Mouse (Mus musculus): Measurements from ENCODE around the gene Mypop. TPM values are rescaled to one million over a fixed set of nuclear protein-coding genes. Genes with fewer than 3 reads are reported as not detected.

Gene Mypop
- total RNA-seq, 1 experiment from 2014 or later = not detected

DNA sequence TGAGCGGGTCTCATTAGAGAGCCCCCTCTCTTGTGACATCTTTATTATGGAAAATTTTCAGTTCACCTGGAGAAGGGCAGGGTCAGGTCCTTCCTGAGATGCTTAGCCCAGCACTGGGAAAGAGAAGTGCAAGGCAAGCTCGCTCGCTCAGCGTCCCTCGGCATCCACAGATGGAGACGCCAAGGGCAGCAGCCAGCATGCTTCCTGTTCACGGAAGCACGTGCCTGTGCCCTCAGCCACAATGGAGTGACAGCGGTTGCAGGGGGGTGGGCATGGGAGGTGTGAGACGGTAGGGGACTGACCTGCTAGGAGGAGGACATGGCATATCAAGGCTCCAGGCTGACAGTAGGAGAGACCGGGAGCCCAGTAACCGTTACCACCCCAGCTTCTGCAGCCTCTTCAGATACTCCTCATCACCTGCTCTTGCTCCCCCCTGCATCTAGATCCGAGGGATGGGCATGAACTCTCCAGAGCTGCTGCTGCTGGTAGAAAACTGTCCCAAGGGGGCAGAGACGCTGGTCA lies 57.0 kb downstream of the Mypop start:
- no peak for ATAC-seq (replicated peaks; ENCODE audit: insufficient number of reproducible peaks, low FRiP score, low TSS enrichment, poor library complexity, severe bottlenecking)

DNA sequence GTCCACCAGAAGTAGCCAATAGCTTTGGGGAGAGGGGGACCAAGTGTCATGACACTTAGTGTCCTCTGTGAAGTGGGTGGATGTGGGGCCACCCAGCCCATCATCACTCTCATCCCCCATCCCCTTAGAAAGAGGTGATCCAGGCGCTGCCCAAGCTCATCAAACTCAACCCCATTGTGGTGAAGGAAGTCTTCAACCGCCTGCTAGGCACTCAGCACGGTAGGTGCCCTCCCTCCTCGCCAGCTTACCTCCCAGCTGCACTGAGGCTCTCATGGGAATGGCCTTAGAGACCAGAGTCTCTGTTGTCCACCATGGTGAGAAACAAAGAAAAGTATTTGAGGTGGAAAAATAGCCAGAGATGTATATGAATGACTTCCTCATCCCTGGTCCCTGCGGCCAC lies 58.2 kb downstream of the Mypop start:
- no peak for ATAC-seq (replicated peaks; ENCODE audit: insufficient number of reproducible peaks, low FRiP score, low TSS enrichment, poor library complexity, severe bottlenecking)

DNA sequence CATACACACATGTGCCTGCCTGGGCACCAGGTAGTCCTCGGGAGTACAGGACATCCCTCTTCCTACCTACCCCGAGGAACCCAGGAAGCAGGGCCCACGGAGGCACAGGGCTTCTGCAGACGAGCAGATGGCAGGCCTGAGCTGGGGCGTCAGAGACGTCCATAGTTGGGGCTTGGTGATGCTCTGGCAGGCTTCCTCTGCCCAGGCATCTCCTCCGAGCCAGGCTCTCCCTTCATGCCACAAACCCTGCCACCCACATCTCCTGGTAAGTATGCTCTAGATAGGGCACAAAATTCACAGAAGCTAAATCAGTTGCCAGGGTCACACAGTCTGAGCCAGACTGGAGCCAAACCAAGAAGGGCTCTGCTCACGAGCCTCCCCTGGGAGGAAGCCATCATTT lies 59.1 kb downstream of the Mypop start:
- no peak for ATAC-seq (replicated peaks; ENCODE audit: insufficient number of reproducible peaks, low FRiP score, low TSS enrichment, poor library complexity, severe bottlenecking)

DNA sequence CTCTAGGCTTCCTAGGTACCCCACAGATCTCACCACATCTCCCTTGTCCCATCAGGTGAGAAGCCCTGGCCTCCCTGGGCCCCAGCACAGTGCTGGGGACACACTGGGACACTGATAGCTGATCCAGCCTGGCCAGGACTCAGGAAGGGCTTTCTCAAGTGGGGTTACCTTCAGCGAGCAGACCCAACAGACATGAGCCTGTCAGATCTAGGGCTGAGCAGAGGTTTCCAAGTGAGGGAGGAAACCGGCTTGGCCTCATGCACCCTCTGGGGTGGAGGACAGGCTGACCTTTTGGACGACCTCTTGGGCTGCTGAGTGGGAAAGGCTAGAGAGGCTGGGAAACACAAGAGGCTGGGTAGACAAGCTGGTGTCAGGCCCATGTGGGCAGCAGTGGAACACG lies 60.1 kb downstream of the Mypop start:
- no peak for ATAC-seq (replicated peaks; ENCODE audit: insufficient number of reproducible peaks, low FRiP score, low TSS enrichment, poor library complexity, severe bottlenecking)

Other genes with a start within 250 kb of the Mypop start
- gene Psg19, start 192.7 kb upstream of the Mypop start, total RNA-seq (2017) = not detected in 3 replicates
- not detected in 3 replicates for gene Psg17, start 169.6 kb upstream of the Mypop start, total RNA-seq (2017)
- gene Mill2, start 151.3 kb upstream of the Mypop start, total RNA-seq (2017) = 0.19 to 0.75 TPM in 2 of 3 replicates, not detected in the other
- 88.5 to 148 TPM (median 139 TPM) in 3 replicates for gene Pglyrp1, start 119.9 kb upstream of the Mypop start, total RNA-seq (2017)
- 10.6 to 30.0 TPM (median 24.7 TPM) in 3 replicates for gene Ccdc61, start 80.8 kb upstream of the Mypop start, total RNA-seq (2017)
- not detected in 3 replicates for gene Nova2, start 65.4 kb upstream of the Mypop start, total RNA-seq (2017)
- 0.49 TPM in 1 of 3 replicates, not detected in the others for gene Nanos2, start 3.8 kb upstream of the Mypop start, total RNA-seq (2017)
- 7.1 to 10.5 TPM (median 7.8 TPM) in 3 replicates for gene Irf2bp1, start 12.8 kb downstream of the Mypop start, total RNA-seq (2017)
- gene Foxa3, start 32.3 kb downstream of the Mypop start, total RNA-seq (2017) = not detected in 3 replicates
- 23.9 to 51.1 TPM (median 38.5 TPM) in 3 replicates for gene Sympk, start 33.1 kb downstream of the Mypop start, total RNA-seq (2017)
- not detected in 3 replicates for gene Rsph6a, start 63.4 kb downstream of the Mypop start, total RNA-seq (2017)
- 0.39 to 3.2 TPM (median 0.43 TPM) in 3 replicates for gene Dmwd, start 85.0 kb downstream of the Mypop start, total RNA-seq (2017)
- gene Dmpk, start 92.6 kb downstream of the Mypop start, total RNA-seq (2017) = 0.97 to 1.5 TPM in 2 of 3 replicates, not detected in the other
- not detected in 3 replicates for gene Six5, start 103.3 kb downstream of the Mypop start, total RNA-seq (2017)
- not detected in 3 replicates for gene Gm4969, start 127.1 kb downstream of the Mypop start, total RNA-seq (2017)
- gene Fbxo46, start 128.6 kb downstream of the Mypop start, total RNA-seq (2017) = 6.7 to 11.5 TPM (median 7.1 TPM) in 3 replicates
- gene Qpctl, start 158.0 kb downstream of the Mypop start, total RNA-seq (2017) = 2.4 to 4.9 TPM (median 3.9 TPM) in 3 replicates
- 27.7 to 42.9 TPM (median 30.8 TPM) in 3 replicates for gene Snrpd2, start 158.5 kb downstream of the Mypop start, total RNA-seq (2017)
- not detected in 3 replicates for gene Gipr, start 174.9 kb downstream of the Mypop start, total RNA-seq (2017)
- gene Eml2, start 185.2 kb downstream of the Mypop start, total RNA-seq (2017) = 9.4 to 12.2 TPM (median 9.9 TPM) in 3 replicates
- 0.19 to 0.32 TPM in 2 of 3 replicates, not detected in the other for gene Gpr4, start 221.3 kb downstream of the Mypop start, total RNA-seq (2017)
- gene Opa3, start 237.1 kb downstream of the Mypop start, total RNA-seq (2017) = 11.5 to 32.0 TPM (median 14.7 TPM) in 3 replicates

Measured in monocyte, adult 5-6 weeks (primary cell).